Mouse (Mus musculus): ENCODE measurements around the gene Gm11554. TPM values are rescaled to one million over a fixed set of nuclear protein-coding genes. Genes with fewer than 3 reads are reported as not detected.
"Not testable (repeated sequence)": the region's sequence is repeated elsewhere in the genome, so short reads cannot be mapped to it uniquely, and the experiment has no call there.

Gene Gm11554
- polyA plus RNA-seq, 1 experiment = not detected

DNA sequence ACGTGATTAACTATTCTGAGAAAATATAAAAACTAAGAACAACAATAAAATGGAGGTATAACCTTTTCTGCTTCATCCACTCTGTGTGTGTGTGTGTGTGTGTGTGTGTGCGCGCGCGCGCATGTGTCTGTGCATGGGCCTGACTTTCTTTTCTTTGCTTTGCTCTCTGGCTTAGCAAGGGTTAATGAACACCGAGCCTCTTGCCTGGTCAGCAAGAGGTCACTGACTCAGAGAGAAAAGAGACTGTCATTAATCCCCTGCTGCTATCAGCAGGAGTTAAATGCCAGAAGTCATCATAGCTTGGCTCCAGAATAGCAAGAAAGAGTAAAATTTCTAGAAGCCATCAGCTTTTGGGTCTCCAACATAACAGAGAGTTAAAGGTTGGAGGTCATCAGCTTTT, 25.8 kb downstream of the Gm11554 start:
- Histone ChIP-seq H3K4me3 (replicated peaks) (no peak overlapping the region), H3K27me3 (replicated peaks) (no peaks in the 10 kb centered on the region), H3K4me1 (no peaks in the 10 kb centered on the region), H3K9me3 (no peaks in the 10 kb centered on the region), H3K36me3 (replicated peaks; ENCODE audit: low read length) (no peaks in the 10 kb centered on the region)
- no peak for TF ChIP-seq FLI1 (IDR thresholded peaks at IDR 0.05; ENCODE audit: low read length)
- TF ChIP-seq GATA1 (IDR thresholded peaks at IDR 0.05; ENCODE audit: borderline replicate concordance, low read length) = no peak

DNA sequence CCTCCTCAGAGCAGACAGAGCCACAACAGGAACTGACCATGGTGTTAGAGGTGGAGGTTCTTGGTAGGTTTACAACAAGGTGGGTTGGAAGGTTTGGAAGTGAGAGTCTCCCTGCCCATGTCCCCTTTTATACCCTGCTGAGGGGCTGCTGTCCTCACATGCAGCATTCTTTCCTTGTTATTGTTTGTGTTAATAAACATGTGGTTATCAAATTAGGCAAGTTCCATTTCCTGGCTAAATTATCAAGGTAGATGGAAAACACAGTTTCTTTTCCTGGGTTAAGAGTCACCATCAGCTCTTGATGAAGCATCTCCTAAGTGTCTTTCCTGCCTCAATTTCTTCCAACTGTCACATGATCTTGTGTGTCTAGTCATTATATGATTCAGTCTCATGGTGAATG, 31.4 kb downstream of the Gm11554 start, which contains the start of gene Gm11595:
Gene Gm11595 (minus strand): TSS at position 101 of the 400 bp plus-strand sequence.
- not testable (repeated sequence) for H3K9me3 ChIP-seq; H3K4me3 ChIP-seq (replicated peaks); H3K27me3 ChIP-seq (replicated peaks); H3K4me1 ChIP-seq; H3K36me3 ChIP-seq (replicated peaks; ENCODE audit: low read length)

DNA sequence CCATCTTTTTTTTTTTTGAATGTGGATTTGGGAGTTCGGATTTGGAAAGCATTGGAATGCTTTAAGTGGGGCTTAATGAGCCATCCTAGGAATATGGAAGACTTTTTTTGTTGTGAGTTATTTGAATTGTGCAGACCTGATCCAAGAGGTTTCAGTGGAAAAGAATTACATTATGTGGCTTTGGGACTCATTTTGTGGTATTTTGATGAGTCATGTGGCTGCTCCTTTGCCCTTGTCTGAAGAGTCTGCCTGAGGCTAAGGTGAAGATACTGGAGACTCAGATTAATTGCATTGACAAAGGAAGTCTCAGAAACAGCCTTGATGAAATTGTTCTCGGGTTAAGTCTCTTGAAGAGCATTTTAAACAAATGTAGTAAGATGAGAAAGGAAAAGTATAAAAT, 35.8 kb downstream of the Gm11554 start:
- Histone ChIP-seq H3K27me3 (replicated peaks) (no peaks in the 10 kb centered on the region), H3K4me1 (no peaks in the 10 kb centered on the region), H3K9me3 (no peaks in the 10 kb centered on the region), H3K36me3 (replicated peaks; ENCODE audit: low read length) (no peaks in the 10 kb centered on the region), H3K4me3 (replicated peaks) (no peak overlapping the region)
- TF ChIP-seq GATA1 (IDR thresholded peaks at IDR 0.05; ENCODE audit: borderline replicate concordance, low read length) (no peak), FLI1 (IDR thresholded peaks at IDR 0.05; ENCODE audit: low read length) (no peak)

GRCm38 (mm10) chr11:99758877-99759276, 45.4 kb downstream of the Gm11554 start:
- Histone ChIP-seq H3K9me3 (no peaks in the 10 kb centered on the region), H3K36me3 (replicated peaks; ENCODE audit: low read length) (no peaks in the 10 kb centered on the region), H3K4me1 (no peaks in the 10 kb centered on the region), H3K4me3 (replicated peaks) (no peak overlapping the region), H3K27me3 (replicated peaks) (no peaks in the 10 kb centered on the region)
- TF ChIP-seq FLI1 (IDR thresholded peaks at IDR 0.05; ENCODE audit: low read length) = no peak
- TF ChIP-seq GATA1 (IDR thresholded peaks at IDR 0.05; ENCODE audit: borderline replicate concordance, low read length) = no peak

Other genes starting within 250 kb of the Gm11554 start
- not detected in 2 replicates for gene Krtap3-2, start 247.6 kb downstream of the Gm11554 start, polyA plus RNA-seq (2012; ENCODE audit: insufficient read depth, low replicate concordance)
- gene Gm11939, start 245.0 kb downstream of the Gm11554 start, polyA plus RNA-seq (2012; ENCODE audit: insufficient read depth, low replicate concordance) = not detected in 2 replicates
- not detected in 2 replicates for gene Krtap3-1, start 237.8 kb downstream of the Gm11554 start, polyA plus RNA-seq (2012; ENCODE audit: insufficient read depth, low replicate concordance)
- gene Krtap1-5, start 223.4 kb downstream of the Gm11554 start, polyA plus RNA-seq (2012; ENCODE audit: insufficient read depth, low replicate concordance) = not detected in 2 replicates
- gene Krtap1-4, start 220.8 kb downstream of the Gm11554 start, polyA plus RNA-seq (2012; ENCODE audit: insufficient read depth, low replicate concordance) = not detected in 2 replicates
- gene Krtap1-3, start 213.1 kb downstream of the Gm11554 start, polyA plus RNA-seq (2012; ENCODE audit: insufficient read depth, low replicate concordance) = not detected in 2 replicates
- not detected in 2 replicates for gene Krtap9-3, start 206.3 kb downstream of the Gm11554 start, polyA plus RNA-seq (2012; ENCODE audit: insufficient read depth, low replicate concordance)
- not detected in 2 replicates for gene Gm11938, start 201.1 kb downstream of the Gm11554 start, polyA plus RNA-seq (2012; ENCODE audit: insufficient read depth, low replicate concordance)
- not detected in 2 replicates for gene Gm11937, start 194.3 kb downstream of the Gm11554 start, polyA plus RNA-seq (2012; ENCODE audit: insufficient read depth, low replicate concordance)
- not detected in 2 replicates for gene Krtap2-4, start 189.6 kb downstream of the Gm11554 start, polyA plus RNA-seq (2012; ENCODE audit: insufficient read depth, low replicate concordance)
- not detected in 2 replicates for gene Gm11562, start 184.0 kb downstream of the Gm11554 start, polyA plus RNA-seq (2012; ENCODE audit: insufficient read depth, low replicate concordance)
- not detected in 2 replicates for gene Krtap4-1, start 176.2 kb downstream of the Gm11554 start, polyA plus RNA-seq (2012; ENCODE audit: insufficient read depth, low replicate concordance)
- gene Krtap4-2, start 169.4 kb downstream of the Gm11554 start, polyA plus RNA-seq (2012; ENCODE audit: insufficient read depth, low replicate concordance) = not detected in 2 replicates
- not detected in 2 replicates for gene Krtap4-7, start 160.4 kb downstream of the Gm11554 start, polyA plus RNA-seq (2012; ENCODE audit: insufficient read depth, low replicate concordance)
- not detected in 2 replicates for gene Gm11555, start 154.2 kb downstream of the Gm11554 start, polyA plus RNA-seq (2012; ENCODE audit: insufficient read depth, low replicate concordance)
- gene Gm11563, start 145.5 kb downstream of the Gm11554 start, polyA plus RNA-seq (2012; ENCODE audit: insufficient read depth, low replicate concordance) = not detected in 2 replicates
- gene Krtap4-6, start 138.5 kb downstream of the Gm11554 start, polyA plus RNA-seq (2012; ENCODE audit: insufficient read depth, low replicate concordance) = not detected in 2 replicates
- gene Gm14190, start 113.7 kb downstream of the Gm11554 start, polyA plus RNA-seq (2012; ENCODE audit: insufficient read depth, low replicate concordance) = not detected in 2 replicates
- not detected in 2 replicates for gene Gm14180, start 70.2 kb downstream of the Gm11554 start, polyA plus RNA-seq (2012; ENCODE audit: insufficient read depth, low replicate concordance)
- gene Gm11595, start 31.5 kb downstream of the Gm11554 start, polyA plus RNA-seq (2012; ENCODE audit: insufficient read depth, low replicate concordance) = not detected in 2 replicates
- not detected in 2 replicates for gene Krtap4-8, start 23.7 kb downstream of the Gm11554 start, polyA plus RNA-seq (2012; ENCODE audit: insufficient read depth, low replicate concordance)
- not detected in 2 replicates for gene Krtap4-9, start 19.2 kb downstream of the Gm11554 start, polyA plus RNA-seq (2012; ENCODE audit: insufficient read depth, low replicate concordance)
- not detected in 2 replicates for gene Gm11596, start 11.0 kb downstream of the Gm11554 start, polyA plus RNA-seq (2012; ENCODE audit: insufficient read depth, low replicate concordance)
- gene Gm11569, start 5.5 kb downstream of the Gm11554 start, polyA plus RNA-seq (2012; ENCODE audit: insufficient read depth, low replicate concordance) = not detected in 2 replicates
- gene Krtap4-13, start 5.4 kb upstream of the Gm11554 start, polyA plus RNA-seq (2012; ENCODE audit: insufficient read depth, low replicate concordance) = not detected in 2 replicates
- gene Gm11564, start 11.2 kb upstream of the Gm11554 start, polyA plus RNA-seq (2012; ENCODE audit: insufficient read depth, low replicate concordance) = not detected in 2 replicates
- not detected in 2 replicates for gene 2300003K06Rik, start 33.6 kb upstream of the Gm11554 start, polyA plus RNA-seq (2012; ENCODE audit: insufficient read depth, low replicate concordance)
- not detected in 2 replicates for gene Krtap4-16, start 47.2 kb upstream of the Gm11554 start, polyA plus RNA-seq (2012; ENCODE audit: insufficient read depth, low replicate concordance)
- gene Gm11568, start 53.5 kb upstream of the Gm11554 start, polyA plus RNA-seq (2012; ENCODE audit: insufficient read depth, low replicate concordance) = not detected in 2 replicates
- gene Gm11559, start 60.0 kb upstream of the Gm11554 start, polyA plus RNA-seq (2012; ENCODE audit: insufficient read depth, low replicate concordance) = not detected in 2 replicates
- not detected in 2 replicates for gene Krtap9-1, start 68.9 kb upstream of the Gm11554 start, polyA plus RNA-seq (2012; ENCODE audit: insufficient read depth, low replicate concordance)
- not detected in 2 replicates for gene Gm11567, start 74.7 kb upstream of the Gm11554 start, polyA plus RNA-seq (2012; ENCODE audit: insufficient read depth, low replicate concordance)
- gene Krtap31-1, start 103.5 kb upstream of the Gm11554 start, polyA plus RNA-seq (2012; ENCODE audit: insufficient read depth, low replicate concordance) = not detected in 2 replicates
- not detected in 2 replicates for gene Gm11565, start 110.3 kb upstream of the Gm11554 start, polyA plus RNA-seq (2012; ENCODE audit: insufficient read depth, low replicate concordance)
- gene Krtap31-2, start 131.8 kb upstream of the Gm11554 start, polyA plus RNA-seq (2012; ENCODE audit: insufficient read depth, low replicate concordance) = not detected in 2 replicates
- gene Krtap9-5, start 144.0 kb upstream of the Gm11554 start, polyA plus RNA-seq (2012; ENCODE audit: insufficient read depth, low replicate concordance) = not detected in 2 replicates
- gene Krtap29-1, start 174.6 kb upstream of the Gm11554 start, polyA plus RNA-seq (2012; ENCODE audit: insufficient read depth, low replicate concordance) = not detected in 2 replicates
- not detected in 2 replicates for gene Krtap16-1, start 182.2 kb upstream of the Gm11554 start, polyA plus RNA-seq (2012; ENCODE audit: insufficient read depth, low replicate concordance)
- gene Krtap17-1, start 189.5 kb upstream of the Gm11554 start, polyA plus RNA-seq (2012; ENCODE audit: insufficient read depth, low replicate concordance) = not detected in 2 replicates
- gene Krt33a, start 211.8 kb upstream of the Gm11554 start, polyA plus RNA-seq (2012; ENCODE audit: insufficient read depth, low replicate concordance) = not detected in 2 replicates
- gene Krt33b, start 225.4 kb upstream of the Gm11554 start, polyA plus RNA-seq (2012; ENCODE audit: insufficient read depth, low replicate concordance) = not detected in 2 replicates
- not detected in 2 replicates for gene Krt34, start 237.1 kb upstream of the Gm11554 start, polyA plus RNA-seq (2012; ENCODE audit: insufficient read depth, low replicate concordance)
- gene Krt31, start 246.1 kb upstream of the Gm11554 start, polyA plus RNA-seq (2012; ENCODE audit: insufficient read depth, low replicate concordance) = not detected in 2 replicates